Mouse (Mus musculus): ENCODE results near the gene Msi2.

GRCm38 (mm10) chr11:88524790-88525575 is 193.3 kb downstream of the Msi2 start:
- no peak for TF ChIP-seq CTCF (IDR thresholded peaks at IDR 0.05; ENCODE audit: low read depth, low read length)
- TF ChIP-seq POLR2A (IDR thresholded peaks at IDR 0.05; ENCODE audit: extremely low read depth, insufficient read depth, low read length), result no peak
